Mouse (Mus musculus) gastrocnemius, postnatal 10 days (tissue): ENCODE measurements at regions not wholly inside any gene's neighbourhood (a gene's known extent, or its start where the extent isn't known, plus 50 kb on each side); places are given as distances from the start of the nearest gene placed in this dataset.
A peak's percentile ranks its signal among the peaks of the same experiment; 100 is the strongest.

Source experiments
- DNase-seq: peaks from one replicate; pipeline ENCODE4 v3.0.0; 2021; ENCODE audit warnings: mixed read lengths

DNA sequence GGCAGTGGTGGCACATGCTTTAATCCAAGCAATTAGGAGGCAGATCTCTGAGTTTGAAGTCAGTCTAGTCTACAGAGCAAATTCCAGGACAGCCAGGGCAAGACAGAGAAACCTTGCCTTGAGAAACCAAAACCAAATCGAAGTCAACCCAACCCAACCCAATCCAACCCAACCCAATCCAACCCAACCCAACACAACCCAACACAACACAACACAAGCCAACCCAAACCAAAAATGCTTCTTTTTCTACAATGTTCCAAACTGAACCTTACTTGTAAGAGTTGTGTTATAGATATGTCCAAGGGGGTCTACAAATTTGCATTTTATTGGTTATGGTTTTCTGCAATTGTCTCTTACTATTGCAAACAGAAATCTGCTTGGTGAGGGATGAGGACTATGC is 52.8 kb upstream of the Chodl start:
- no peak for DNase-seq

GRCm38 (mm10) chr16:78859006-78859405 is 71.7 kb upstream of the Chodl start:
- DNase-seq: no peak

GRCm38 (mm10) chr16:78830957-78831356 is 99.8 kb upstream of the Chodl start:
- DNase-seq: no peak

GRCm38 (mm10) chr16:78827739-78828138 is 103.0 kb upstream of the Chodl start:
- DNase-seq: no peak

DNA sequence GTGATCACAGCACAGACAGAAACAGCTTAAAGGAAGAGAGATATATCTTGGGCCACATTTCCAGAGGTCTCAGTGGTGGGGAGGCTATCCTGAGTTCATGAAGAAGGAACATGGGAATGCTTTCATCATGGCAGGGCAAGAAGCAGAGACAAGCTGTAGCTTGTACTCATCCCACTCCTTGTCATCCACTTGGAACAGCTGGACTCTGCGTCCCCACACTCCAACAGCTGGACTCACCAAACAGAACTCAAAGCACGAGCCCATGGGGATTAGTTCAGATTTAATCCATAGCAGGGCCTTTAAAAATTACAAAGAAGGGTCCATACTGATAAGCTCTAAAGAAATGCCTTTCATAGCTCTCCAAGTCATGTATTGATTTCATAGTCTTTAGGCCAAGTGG is 140.7 kb upstream of the Chodl start:
- DNase-seq: no peak

- no peak for DNase-seq
These were observed 171.5 kb upstream of the Chodl start for GRCm38 (mm10) chr16:78759226-78759625.

DNA sequence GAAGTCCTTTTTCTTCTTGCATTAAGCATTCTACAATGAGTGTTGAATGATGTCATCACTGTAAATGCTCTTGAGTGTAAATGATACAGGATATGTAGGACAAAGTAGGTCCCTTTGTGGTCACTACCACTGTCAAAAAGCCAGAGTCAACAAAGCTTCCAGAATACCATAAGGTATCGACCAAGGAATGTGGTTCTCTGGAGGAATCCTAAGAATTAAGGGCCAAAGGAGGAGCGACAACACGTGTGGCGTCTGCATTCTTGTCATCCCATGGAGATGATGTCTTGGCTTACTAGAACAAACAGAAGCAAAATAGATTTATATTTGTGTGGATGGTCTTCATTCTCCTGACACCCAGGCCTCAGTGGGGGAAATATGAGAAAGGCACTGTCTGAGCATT is 161.4 kb upstream of the D16Ertd472e start:
- DNase-seq: no peak

- DNase-seq: no peak
These were observed 154.3 kb upstream of the D16Ertd472e start for GRCm38 (mm10) chr16:78730583-78731501.

DNA sequence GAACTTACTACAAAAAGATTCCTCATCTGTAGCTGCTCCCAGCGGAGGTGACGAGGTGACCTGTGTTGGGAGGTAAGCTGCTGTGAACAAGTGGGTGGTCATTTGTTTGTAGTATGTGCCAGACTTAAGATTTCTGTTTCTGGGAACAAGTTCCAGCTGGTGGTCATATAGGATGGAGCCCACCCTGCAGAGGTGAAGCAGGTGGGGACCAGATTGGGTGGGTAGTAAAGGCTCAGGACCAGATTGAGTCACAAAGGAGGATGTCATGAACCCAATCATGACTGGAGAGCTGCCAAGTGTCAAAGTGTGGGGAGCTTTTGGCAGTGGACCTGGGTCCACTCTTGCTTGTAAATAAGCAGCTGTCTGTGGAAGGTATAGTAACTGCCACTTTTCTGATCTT is 149.0 kb upstream of the D16Ertd472e start:
- DNase-seq: no peak

- no peak for DNase-seq
These were observed 133.4 kb upstream of the D16Ertd472e start for GRCm38 (mm10) chr16:78709943-78710342.

DNA sequence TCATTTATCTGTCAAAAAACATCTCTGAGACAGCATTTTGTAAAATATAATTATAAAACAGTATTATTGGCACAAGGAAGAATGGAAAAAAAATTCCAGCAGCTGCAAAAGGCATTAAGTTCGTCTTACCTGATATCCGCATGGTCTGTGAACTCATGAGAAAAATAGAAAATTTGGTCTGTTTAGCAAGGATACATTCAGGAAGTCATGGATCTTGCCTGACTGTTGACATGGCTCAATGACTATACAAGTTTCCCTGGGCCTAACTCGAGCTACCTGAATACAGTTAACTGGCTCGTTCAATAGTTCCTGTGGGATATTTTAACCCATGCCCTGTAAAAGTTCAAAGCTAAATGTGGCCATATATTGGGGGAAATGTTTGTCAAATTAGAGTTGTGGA is 131.1 kb upstream of the D16Ertd472e start:
- DNase-seq: no peak

DNA sequence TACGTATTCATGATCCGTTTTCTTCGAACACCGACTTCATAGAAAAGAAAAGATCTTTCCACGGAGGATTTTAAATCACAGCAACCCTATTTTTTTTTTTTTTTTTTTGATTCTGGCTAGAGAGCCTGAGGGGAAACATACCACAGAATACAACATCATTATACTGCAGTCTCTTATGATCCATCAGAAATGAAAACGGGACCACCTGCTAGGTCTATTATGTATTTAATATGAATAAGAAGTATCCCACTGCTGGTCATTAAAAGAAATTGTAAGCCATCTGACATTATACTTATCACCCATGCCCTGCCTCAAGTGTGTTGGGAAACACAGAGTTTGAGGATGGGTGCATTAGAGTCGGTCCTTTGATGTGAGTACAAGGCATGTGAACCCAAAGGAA is 130.7 kb upstream of the D16Ertd472e start:
- DNase-seq: no peak

DNA sequence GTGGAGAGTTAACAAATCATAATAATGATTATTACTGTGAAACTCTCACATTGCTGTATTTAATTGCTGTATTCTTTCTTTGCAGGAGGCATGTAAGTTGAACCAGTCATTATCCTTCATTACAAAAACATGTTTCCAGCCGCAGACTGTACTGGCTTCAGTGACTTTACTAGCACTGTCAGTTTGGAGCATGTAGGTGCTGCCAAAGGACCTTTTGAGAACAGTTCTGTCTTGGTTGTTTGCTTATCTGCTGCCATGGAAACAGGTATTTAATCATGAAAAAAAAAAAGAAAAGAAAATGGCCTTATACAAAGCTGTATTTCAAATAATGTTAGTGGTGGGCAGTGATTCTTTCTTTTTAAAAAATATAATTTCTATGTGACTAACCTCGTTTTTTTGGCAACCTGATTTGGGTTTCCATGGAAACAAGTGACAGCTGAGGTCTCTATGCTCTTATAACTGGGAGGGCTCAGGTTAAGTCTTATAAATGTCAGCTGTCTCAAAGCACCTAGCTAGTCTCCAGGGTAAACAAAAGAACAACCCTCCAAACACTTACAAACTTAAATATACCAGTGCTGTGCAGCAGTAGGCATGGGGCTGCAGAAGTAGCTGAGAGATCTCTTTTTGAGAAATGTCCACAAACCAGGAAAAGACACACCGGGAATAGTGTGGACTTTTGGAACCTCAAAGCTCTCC is 121.2 kb upstream of the D16Ertd472e start:
- no peak for DNase-seq

DNA sequence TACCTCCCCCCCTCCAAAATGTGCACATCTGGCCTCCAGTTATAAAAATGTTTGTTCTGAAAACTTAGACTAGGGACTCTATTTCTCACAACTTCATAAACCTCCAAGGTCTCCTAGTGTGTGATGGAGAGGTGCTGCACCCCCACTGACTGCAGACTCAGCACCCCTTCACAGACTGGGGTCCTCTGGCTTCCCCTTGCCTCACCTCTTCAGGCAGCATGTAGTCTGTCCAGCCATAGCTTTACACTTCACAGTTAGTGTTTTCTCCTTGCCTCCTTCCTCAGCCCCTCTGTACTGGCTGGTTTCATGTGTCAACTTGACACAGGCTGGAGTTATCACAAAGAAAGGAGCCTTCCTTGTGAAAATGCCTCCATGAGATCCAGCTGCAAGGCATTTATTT is 111.7 kb upstream of the D16Ertd472e start:
- no peak for DNase-seq

- no peak for DNase-seq
These were observed 108.7 kb upstream of the D16Ertd472e start for GRCm38 (mm10) chr16:78685160-78685559.

GRCm38 (mm10) chr16:78684031-78684430 is 107.5 kb upstream of the D16Ertd472e start:
- no peak for DNase-seq

- DNase-seq: no peak
These were observed 84.6 kb upstream of the D16Ertd472e start for GRCm38 (mm10) chr16:78661126-78661525.

GRCm38 (mm10) chr16:78644710-78645109 is 68.2 kb upstream of the D16Ertd472e start:
- DNase-seq: peak; percentile 23

- no peak for DNase-seq
These were observed 65.2 kb upstream of the D16Ertd472e start for GRCm38 (mm10) chr16:78641717-78642116.

- DNase-seq: no peak
These were observed 64.7 kb upstream of the D16Ertd472e start for GRCm38 (mm10) chr16:78641205-78641604.

DNA sequence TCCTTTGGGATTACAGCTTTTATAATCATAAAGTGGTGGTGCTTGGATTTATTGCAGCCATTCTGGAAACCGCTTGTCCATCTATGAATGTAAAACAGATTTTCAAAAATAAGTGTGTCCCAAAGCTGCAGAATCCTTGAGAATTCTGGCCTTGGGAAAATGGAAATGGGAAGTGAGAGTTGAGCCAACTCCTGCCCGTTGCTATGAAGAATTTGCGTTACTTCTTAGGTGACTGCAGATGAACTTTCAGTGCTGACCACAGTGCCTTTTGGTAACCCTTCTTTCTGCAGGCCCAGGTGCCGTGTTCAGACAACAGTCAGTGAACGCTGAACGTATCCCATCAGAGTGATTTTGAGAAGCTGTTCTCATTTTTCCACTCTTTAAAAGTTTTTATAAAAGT is 60.9 kb upstream of the D16Ertd472e start:
- no peak for DNase-seq

GRCm38 (mm10) chr16:78637015-78637414 is 60.5 kb upstream of the D16Ertd472e start:
- DNase-seq: no peak

DNA sequence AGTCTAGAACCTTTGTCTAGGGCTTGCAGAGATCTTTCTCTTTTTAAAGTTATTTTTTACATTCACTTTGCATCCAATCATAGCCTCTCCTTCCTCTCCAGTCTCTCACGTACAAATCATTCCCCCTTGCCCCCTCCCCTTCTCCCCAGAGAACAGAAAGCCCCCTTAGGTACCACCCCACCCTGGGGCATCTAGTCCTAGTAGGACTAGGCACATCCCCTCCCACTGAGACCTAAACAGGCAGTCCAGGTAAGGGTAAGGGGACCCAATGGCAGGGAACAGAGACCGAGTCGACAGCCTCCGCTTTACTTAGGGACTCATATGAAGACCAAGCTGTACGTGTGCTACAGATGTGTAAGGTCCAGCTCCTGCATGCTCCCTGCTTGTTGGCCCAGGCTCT is 59.3 kb upstream of the D16Ertd472e start:
- DNase-seq: no peak

GRCm38 (mm10) chr16:78635257-78635656 is 58.7 kb upstream of the D16Ertd472e start:
- peak; percentile 74 for DNase-seq
